Mouse (Mus musculus) embryo, embryonic 11 days (tissue): Measurements from ENCODE around the gene Rnf224.

ENCODE experiments used
- DNase-seq: peaks from one replicate; pipeline ENCODE4 v3.0.0-alpha.2; 2015

Gene Rnf224

DNA sequence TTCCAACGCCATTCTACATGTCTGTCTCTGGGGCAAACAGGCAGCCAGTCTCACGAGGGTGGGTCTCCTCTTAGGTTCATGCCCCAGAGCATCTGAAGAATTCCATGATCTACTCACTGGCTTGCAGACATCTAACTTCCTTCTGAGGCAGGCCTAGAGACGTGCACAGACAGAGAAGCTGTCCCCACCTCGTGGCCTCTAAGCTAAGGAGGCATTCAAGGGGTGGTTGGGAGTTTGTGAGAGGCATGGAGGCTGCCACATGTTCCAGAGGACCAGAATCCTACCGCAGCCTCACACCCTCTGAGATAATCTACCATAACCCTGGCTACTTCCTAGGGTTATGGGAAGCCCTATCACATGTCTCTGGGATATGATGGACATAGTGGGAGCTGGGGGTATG is 42.6 kb downstream of the Rnf224 start:
- DNase-seq, result no peak

DNA sequence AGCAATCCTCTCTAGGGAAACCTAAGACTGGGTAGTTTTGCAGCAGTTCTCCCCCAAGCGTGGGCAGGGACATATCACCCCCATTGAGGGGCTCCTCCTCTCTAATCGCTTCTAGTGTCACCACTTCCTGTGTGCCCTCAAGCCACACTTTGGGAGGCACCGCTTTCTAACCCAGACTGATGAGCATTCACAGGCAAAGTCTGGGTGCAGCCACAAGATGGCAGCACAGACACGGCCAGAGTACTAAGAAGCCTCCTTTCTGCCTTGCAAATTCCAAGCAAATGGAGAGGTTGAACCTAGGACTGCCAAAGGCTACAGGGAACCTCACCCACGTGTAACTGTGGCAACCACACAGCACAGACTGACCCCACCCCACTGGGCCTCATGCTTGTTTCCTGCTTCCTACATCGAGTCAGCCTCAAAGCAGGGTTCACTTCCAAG is 43.2 kb downstream of the Rnf224 start:
- peak; percentile 88 for DNase-seq

DNA sequence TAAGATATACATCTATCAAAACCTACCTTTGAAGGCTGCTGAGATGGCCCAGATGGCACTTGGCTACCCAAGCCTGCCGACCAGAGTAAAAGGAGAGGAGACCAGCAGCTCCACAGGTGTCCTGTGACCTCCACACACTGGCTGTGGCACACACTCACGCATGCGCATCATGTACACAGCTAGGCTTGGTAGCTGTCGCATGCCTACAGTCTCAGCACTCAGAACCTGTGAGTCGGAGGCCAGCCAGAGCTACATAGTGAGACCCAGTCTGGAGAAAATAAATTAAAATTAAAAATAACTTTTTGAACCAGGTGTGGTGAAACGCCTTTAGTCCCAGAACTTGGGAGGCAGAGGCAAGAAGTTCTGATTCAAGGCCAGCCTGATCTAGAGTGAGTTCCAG is 48.7 kb downstream of the Rnf224 start:
- DNase-seq, result no peak

DNA sequence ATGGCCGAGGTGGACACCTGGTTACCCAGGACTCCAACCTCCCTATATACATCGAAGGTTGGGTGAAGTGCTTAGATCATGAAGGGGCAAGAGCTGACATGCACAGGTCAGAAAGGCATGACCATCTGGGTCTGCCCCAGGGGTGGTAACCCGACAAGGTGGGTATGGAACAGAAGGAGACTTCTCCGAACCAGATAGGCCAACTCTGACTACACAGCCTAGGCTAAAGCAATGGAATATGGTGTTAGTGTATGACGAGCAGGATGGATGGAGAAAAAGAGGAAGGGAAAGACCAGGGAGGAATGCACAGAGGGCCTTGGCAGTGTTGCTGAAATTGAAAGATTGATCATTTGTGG is 50.0 kb downstream of the Rnf224 start:
- DNase-seq, result no peak

DNA sequence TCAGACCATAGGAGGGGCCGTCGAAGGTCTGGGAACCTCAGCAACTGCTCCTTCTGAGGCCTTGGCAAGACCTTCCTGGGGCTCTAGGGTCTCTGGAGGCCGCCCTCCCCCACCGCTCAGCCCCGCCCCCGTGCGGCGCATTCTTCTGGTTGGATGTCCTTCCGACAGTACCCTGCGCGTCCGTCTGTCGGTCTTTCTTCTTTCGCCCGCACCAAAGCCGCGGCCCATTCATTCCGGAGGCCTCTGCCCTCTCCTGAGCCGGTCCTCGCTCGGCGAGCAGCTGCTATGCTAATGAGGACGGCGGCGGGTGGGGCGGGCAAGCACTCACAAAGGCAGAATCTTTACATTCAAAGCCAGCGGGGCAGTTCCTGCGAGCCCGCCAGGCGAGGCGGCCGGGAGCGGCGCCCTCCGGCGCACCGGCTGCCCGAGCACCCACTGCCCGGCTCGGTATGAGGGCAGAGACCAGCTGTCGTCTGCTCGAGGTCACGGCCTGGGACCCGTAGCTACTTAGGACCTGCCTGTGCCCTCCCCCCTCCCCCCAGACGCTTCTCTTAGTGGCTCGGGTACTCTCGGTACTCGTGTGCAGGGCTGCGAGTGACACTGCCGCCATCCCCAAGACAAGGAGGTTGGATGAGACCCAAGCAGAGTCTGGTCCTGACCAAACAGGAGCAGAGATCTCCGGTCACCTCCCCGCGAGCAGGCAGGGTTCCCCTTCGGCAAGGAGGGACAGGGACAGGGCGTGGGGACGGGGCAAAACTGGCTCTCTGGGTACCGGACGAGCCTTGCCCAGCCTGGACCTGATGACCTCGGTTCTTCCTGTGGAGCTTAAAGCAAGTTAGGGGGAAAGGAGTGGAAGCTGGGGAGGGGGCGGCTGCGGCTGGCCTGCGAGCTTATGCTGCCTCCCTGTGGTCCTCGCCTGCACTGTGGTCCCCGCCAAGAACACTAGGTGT is 50.7 kb downstream of the Rnf224 start:
- DNase-seq, result peak; percentile 92

DNA sequence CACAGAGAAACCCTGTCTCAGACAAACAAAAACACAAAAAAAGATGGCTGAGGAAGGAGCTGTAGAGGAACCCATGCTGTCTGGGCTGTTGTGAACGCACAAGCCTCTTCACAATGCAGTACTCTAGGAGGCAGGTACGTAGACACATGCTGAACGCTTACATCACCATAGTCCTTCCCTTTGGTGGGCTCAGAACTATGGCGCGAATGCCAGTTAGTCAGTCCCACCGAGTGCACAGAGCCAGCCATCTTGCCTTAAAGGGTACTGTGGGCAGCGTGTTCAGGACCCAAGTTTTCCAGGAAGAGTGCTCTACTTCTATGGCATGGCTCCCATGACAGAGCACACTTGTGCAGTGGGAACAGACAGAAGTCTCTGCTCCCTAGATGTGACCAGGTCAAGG is 52.1 kb downstream of the Rnf224 start:
- no peak for DNase-seq
